Mouse (Mus musculus): ENCODE measurements around the gene Rbm17. TPM values are rescaled to one million over a fixed set of nuclear protein-coding genes. Genes with fewer than 3 reads are reported as not detected.
"Not testable (repeated sequence)": the region's sequence is repeated elsewhere in the genome, so short reads cannot be mapped to it uniquely, and the experiment has no call there.

Rbm17 gene
- total and polyA plus RNA-seq, 2 experiments from 2014 or later: 76.1 to 117 TPM

- Histone ChIP-seq H3K27ac (ENCODE audit: low read depth, low read length) (no peak overlapping the region), H3K9me3 (ENCODE audit: low read length) (no peaks in the 10 kb centered on the region), H3K27me3 (ENCODE audit: insufficient read depth, low read length) (no peaks in the 10 kb centered on the region), H3K4me1 (ENCODE audit: insufficient read depth, low read length) (no peaks in the 10 kb centered on the region), H3K4me3 (ENCODE audit: low read depth, low read length) (no peak overlapping the region), H3K4me2 (ENCODE audit: low read depth, low read length, poor library complexity, severe bottlenecking) (no peak overlapping the region), H3K9ac (replicated peaks; ENCODE audit: low read length, poor library complexity, severe bottlenecking) (no peak overlapping the region), H3K36me3 (ENCODE audit: insufficient read depth, low read length) (no peaks in the 10 kb centered on the region)
- 100% methylated on average over 1 of the region's 1 CpGs for WGBS
- no peak for TF ChIP-seq CTCF (IDR thresholded peaks at IDR 0.05)
- ATAC-seq (ENCODE audit: low FRiP score) (no peak), DNase-seq (ENCODE audit: low spot score) (no peak)
Measured at GRCm38 (mm10) chr2:11542121-11542520, 61.8 kb downstream of the Rbm17 start.

GRCm38 (mm10) chr2:11541528-11541927 lies 62.4 kb downstream of the Rbm17 start:
- H3K36me3 ChIP-seq (ENCODE audit: insufficient read depth, low read length); H3K4me3 ChIP-seq (ENCODE audit: low read depth, low read length); ATAC-seq (ENCODE audit: low FRiP score); DNase-seq (ENCODE audit: low spot score); H3K9ac ChIP-seq (replicated peaks; ENCODE audit: low read length, poor library complexity, severe bottlenecking); H3K9me3 ChIP-seq (ENCODE audit: low read length); H3K4me2 ChIP-seq (ENCODE audit: low read depth, low read length, poor library complexity, severe bottlenecking); H3K4me1 ChIP-seq (ENCODE audit: insufficient read depth, low read length); H3K27ac ChIP-seq (ENCODE audit: low read depth, low read length); H3K27me3 ChIP-seq (ENCODE audit: insufficient read depth, low read length): not testable (repeated sequence)
- 57% methylated on average over 1 of the region's 1 CpGs for WGBS

DNA sequence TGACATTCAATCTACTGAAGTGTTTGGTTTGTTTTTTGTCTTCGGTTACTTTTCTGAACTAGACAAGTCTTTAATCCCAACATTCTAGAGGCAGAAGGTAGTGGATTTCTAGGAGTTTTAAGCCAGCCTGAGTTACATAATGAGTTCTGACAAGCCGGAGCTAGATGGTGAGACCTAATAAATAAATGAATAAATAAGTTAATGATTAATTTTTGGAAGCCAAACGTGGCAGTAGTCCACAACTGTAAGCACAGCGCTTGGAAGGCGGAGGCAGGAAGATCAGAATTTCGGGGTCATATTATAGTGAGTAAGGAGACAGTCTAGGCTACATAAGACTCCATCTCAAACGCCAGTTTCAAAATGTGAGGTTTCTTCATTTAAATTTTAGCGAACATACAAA lies 68.0 kb downstream of the Rbm17 start:
- no peak for ATAC-seq (ENCODE audit: low FRiP score)
- 67% methylated on average over 8 of the region's 8 CpGs for WGBS

More for the DNA sequence above, 68.0 kb downstream of the Rbm17 start:
- Histone ChIP-seq H3K27me3 (ENCODE audit: insufficient read depth, low read length) (no peaks in the 10 kb centered on the region), H3K4me3 (ENCODE audit: low read depth, low read length) (peak overlapping the region; percentile 49), H3K27ac (ENCODE audit: low read depth, low read length) (no peak overlapping the region), H3K4me1 (ENCODE audit: insufficient read depth, low read length) (no peaks in the 10 kb centered on the region; the same call in 1 of the 2 replicates), H3K36me3 (ENCODE audit: insufficient read depth, low read length) (no peaks in the 10 kb centered on the region), H3K9ac (replicated peaks; ENCODE audit: low read length, poor library complexity, severe bottlenecking) (peak overlapping the region; percentile 61; the same call in 1 of the 2 replicates), H3K4me2 (ENCODE audit: low read depth, low read length, poor library complexity, severe bottlenecking) (peak overlapping the region; percentile 84), H3K9me3 (ENCODE audit: low read length) (no peaks in the 10 kb centered on the region)
- no peak for TF ChIP-seq CTCF (IDR thresholded peaks at IDR 0.05)
- no peak for DNase-seq (ENCODE audit: low spot score)

Other genes with a start within 250 kb of the Rbm17 start
- gene Pfkfb3, start 50.1 kb downstream of the Rbm17 start, total RNA-seq (2014; rRNA removed): 14.7 and 17.8 TPM in 2 replicates
- 20.9 and 23.5 TPM in 2 replicates for gene Pfkfb3, start 50.1 kb downstream of the Rbm17 start, polyA plus RNA-seq (2015; fragmentation: Nextera tagmentation; extraction: Ambion mirVana)
- not detected in 2 replicates for gene Gm17490, start 22.1 kb upstream of the Rbm17 start, total RNA-seq (2014; rRNA removed)
- gene Gm17490, start 22.1 kb upstream of the Rbm17 start, polyA plus RNA-seq (2015; fragmentation: Nextera tagmentation; extraction: Ambion mirVana): not detected in 2 replicates
- gene Il2ra, start 38.7 kb upstream of the Rbm17 start, total RNA-seq (2014; rRNA removed): 0.05 TPM in 1 of 2 replicates, not detected in the other
- not detected in 2 replicates for gene Il2ra, start 38.7 kb upstream of the Rbm17 start, polyA plus RNA-seq (2015; fragmentation: Nextera tagmentation; extraction: Ambion mirVana)
- 0.76 and 0.99 TPM in 2 replicates for gene Il15ra, start 101.1 kb upstream of the Rbm17 start, total RNA-seq (2014; rRNA removed)
- gene Il15ra, start 101.1 kb upstream of the Rbm17 start, polyA plus RNA-seq (2015; fragmentation: Nextera tagmentation; extraction: Ambion mirVana): 1.4 TPM in 2 replicates
- 95.1 and 102 TPM in 2 replicates for gene Fbh1, start 173.4 kb upstream of the Rbm17 start, total RNA-seq (2014; rRNA removed)
- gene Fbh1, start 173.4 kb upstream of the Rbm17 start, polyA plus RNA-seq (2015; fragmentation: Nextera tagmentation; extraction: Ambion mirVana): 85.0 TPM in 2 replicates
- 45.2 and 66.6 TPM in 2 replicates for gene Ankrd16, start 173.7 kb upstream of the Rbm17 start, total RNA-seq (2014; rRNA removed)
- 35.0 and 36.3 TPM in 2 replicates for gene Ankrd16, start 173.7 kb upstream of the Rbm17 start, polyA plus RNA-seq (2015; fragmentation: Nextera tagmentation; extraction: Ambion mirVana)

Data from midbrain, postnatal 0 days (tissue).